Mouse (Mus musculus) MEL (cell line): ENCODE measurements at regions not wholly inside any gene's neighbourhood (a gene's known extent, or its start where the extent isn't known, plus 50 kb on each side); places are given as distances from the start of the nearest gene placed in this dataset.

ENCODE experiments used
- DNase-seq: peaks from one replicate; pipeline ENCODE4 v3.0.0; 2011; ENCODE audit warnings: low read depth, low spot score
- H3K27ac ChIP-seq: 2 replicates; pipeline ENCODE4 v1.5.1; 2012; ENCODE audit warnings: low read depth, mild to moderate bottlenecking, control low read depth, low read length, moderate library complexity; ENCODE audit not compliant: control insufficient read depth
- H3K27me3 ChIP-seq, 2 experiments: fragments of 150-350 bp in 1 of 2; sonication (generic) in 1 of 2; 2 replicates each; pipeline ENCODE4 v1.6.1; 2012; ENCODE audit warnings: low read length in 2 of 2, mild to moderate bottlenecking in 2 of 2, improper control_type of control experiment in 1 of 2, moderate library complexity in 1 of 2; ENCODE audit not compliant: insufficient read depth in 2 of 2, control insufficient read depth in 1 of 2
- H3K36me3 ChIP-seq, 2 experiments: 2 replicates each; pipeline ENCODE4 v1.6.1; 2012 to 2014; ENCODE audit warnings: low read length in 2 of 2, improper control_type of control experiment in 1 of 2, inconsistent platforms in 1 of 2, mild to moderate bottlenecking in 1 of 2; ENCODE audit not compliant: insufficient read depth in 2 of 2, control insufficient read depth in 1 of 2
- H3K4me1 ChIP-seq, 2 experiments: fragments of 150-350 bp in 1 of 2; sonication (generic) in 1 of 2; 2 replicates each; pipeline ENCODE4 v1.6.1; 2012; ENCODE audit warnings: low read length in 2 of 2, improper control_type of control experiment in 1 of 2, mild to moderate bottlenecking in 1 of 2; ENCODE audit not compliant: insufficient read depth in 2 of 2, control insufficient read depth in 1 of 2
- H3K4me3 ChIP-seq, 2 experiments: fragments of 150-350 bp in 1 of 2; sonication (generic) in 1 of 2; 2 replicates each; pipeline ENCODE4 v1.5.1; 2012; ENCODE audit warnings: low read depth in 2 of 2, low read length in 2 of 2, mild to moderate bottlenecking in 2 of 2, moderate library complexity in 2 of 2, control low read depth in 1 of 2, improper control_type of control experiment in 1 of 2; ENCODE audit not compliant: control insufficient read depth in 1 of 2, insufficient read depth in 1 of 2
- H3K79me2 ChIP-seq: 2 replicates; pipeline ENCODE4 v1.6.1; 2012; ENCODE audit warnings: mild to moderate bottlenecking, low read length, moderate library complexity; ENCODE audit not compliant: control insufficient read depth, poor library complexity, insufficient read depth
- H3K9ac ChIP-seq: 2 replicates; pipeline ENCODE4 v1.6.1; 2012; ENCODE audit warnings: low read depth, mild to moderate bottlenecking, control low read depth, low read length, moderate library complexity; ENCODE audit not compliant: control insufficient read depth, poor library complexity, severe bottlenecking
- H3K9me3 ChIP-seq: fragments of 150-350 bp; sonication (generic); replicated peaks from 2 replicates; pipeline ENCODE4 v1.6.1; 2012; ENCODE audit warnings: mild to moderate bottlenecking, low read length, improper control_type of control experiment, moderate library complexity; ENCODE audit not compliant: insufficient read depth
- CTCF ChIP-seq, 3 experiments: IDR thresholded peaks in 2 of 3; conservative IDR thresholded peaks in 1 of 3; 2 replicates each; pipeline ENCODE4 v1.5.1; 2011 to 2012; ENCODE audit warnings: low read length in 3 of 3, low read depth in 2 of 3, mild to moderate bottlenecking in 2 of 3, improper control_type of control experiment in 1 of 3, inconsistent platforms in 1 of 3, mixed read lengths in 1 of 3, moderate library complexity in 1 of 3; ENCODE audit not compliant: control insufficient read depth in 1 of 3, insufficient read depth in 1 of 3, poor library complexity in 1 of 3, severe bottlenecking in 1 of 3
- ELF1 ChIP-seq: IDR thresholded peaks from 2 replicates; pipeline ENCODE4 v1.6.1; 2014; ENCODE audit warnings: low read depth, mild to moderate bottlenecking, inconsistent platforms, low read length, improper control_type of control experiment, moderate library complexity
- GATA1 ChIP-seq: IDR thresholded peaks from 2 replicates; pipeline ENCODE4 v1.6.1; 2011; ENCODE audit warnings: low read depth, low read length, improper control_type of control experiment
- MAZ ChIP-seq: IDR thresholded peaks from 2 replicates; pipeline ENCODE4 v1.6.1; 2012; ENCODE audit warnings: low read depth, mild to moderate bottlenecking, inconsistent platforms, low read length, improper control_type of control experiment
- MXI1 ChIP-seq: IDR thresholded peaks from 2 replicates; pipeline ENCODE4 v1.6.1; 2011; ENCODE audit warnings: mild to moderate bottlenecking, low read depth, low read length, improper control_type of control experiment
- MYB ChIP-seq: IDR thresholded peaks from 2 replicates; pipeline ENCODE4 v1.6.1; 2011; ENCODE audit warnings: mild to moderate bottlenecking, low read depth, low read length, improper control_type of control experiment
- MYC ChIP-seq: IDR thresholded peaks from 2 replicates; pipeline ENCODE4 v1.6.1; 2011; ENCODE audit warnings: low read depth, mild to moderate bottlenecking, low read length, improper control_type of control experiment, moderate library complexity
- NELFE ChIP-seq: IDR thresholded peaks from 2 replicates; pipeline ENCODE4 v1.6.1; 2011; ENCODE audit warnings: low read depth, low read length, improper control_type of control experiment
- NRF1 ChIP-seq: IDR thresholded peaks from 2 replicates; pipeline ENCODE4 v1.6.1; 2014; ENCODE audit warnings: low read depth, mild to moderate bottlenecking, inconsistent platforms, low read length, improper control_type of control experiment, moderate library complexity; ENCODE audit not compliant: poor library complexity, insufficient read depth, severe bottlenecking
- POLR2A ChIP-seq, 2 experiments: IDR thresholded peaks; 2 replicates each; pipeline ENCODE4 v1.6.1; 2011 to 2012; ENCODE audit warnings: low read length in 2 of 2, mild to moderate bottlenecking in 2 of 2, control low read depth in 1 of 2, improper control_type of control experiment in 1 of 2, low read depth in 1 of 2, moderate library complexity in 1 of 2; ENCODE audit not compliant: control insufficient read depth in 1 of 2, insufficient read depth in 1 of 2, poor library complexity in 1 of 2
- POLR2AphosphoS2 ChIP-seq: IDR thresholded peaks from 2 replicates; pipeline ENCODE4 v1.6.1; 2011; ENCODE audit warnings: low read length, improper control_type of control experiment
- POLR2AphosphoS5 ChIP-seq: IDR thresholded peaks from 2 replicates; pipeline ENCODE4 v1.6.1; 2012; ENCODE audit warnings: low read depth, borderline replicate concordance, mild to moderate bottlenecking, inconsistent platforms, low read length, moderate library complexity, mixed read lengths
- SMC3 ChIP-seq: IDR thresholded peaks from 2 replicates; pipeline ENCODE4 v1.6.1; 2011; ENCODE audit warnings: low read depth, low read length, improper control_type of control experiment
- TAL1 ChIP-seq: IDR thresholded peaks from 2 replicates; pipeline ENCODE4 v1.6.1; 2012; ENCODE audit warnings: mild to moderate bottlenecking, inconsistent platforms, low read length, moderate library complexity, mixed read lengths
- TBP ChIP-seq: IDR thresholded peaks from 2 replicates; pipeline ENCODE4 v1.8.0; 2011; ENCODE audit warnings: low read depth, low read length, improper control_type of control experiment
- USF1 ChIP-seq: IDR thresholded peaks from 2 replicates; pipeline ENCODE4 v1.6.1; 2014; ENCODE audit warnings: low read depth, mild to moderate bottlenecking, inconsistent platforms, low read length, improper control_type of control experiment, moderate library complexity
- ZC3H11A ChIP-seq: IDR thresholded peaks from 2 replicates; pipeline ENCODE4 v1.6.1; 2012; ENCODE audit warnings: low read depth, mild to moderate bottlenecking, inconsistent platforms, low read length, improper control_type of control experiment
- ZMIZ1 ChIP-seq: IDR thresholded peaks from 2 replicates; pipeline ENCODE4 v1.6.1; 2012; ENCODE audit warnings: low read depth, mild to moderate bottlenecking, inconsistent platforms, low read length, improper control_type of control experiment, moderate library complexity

DNA sequence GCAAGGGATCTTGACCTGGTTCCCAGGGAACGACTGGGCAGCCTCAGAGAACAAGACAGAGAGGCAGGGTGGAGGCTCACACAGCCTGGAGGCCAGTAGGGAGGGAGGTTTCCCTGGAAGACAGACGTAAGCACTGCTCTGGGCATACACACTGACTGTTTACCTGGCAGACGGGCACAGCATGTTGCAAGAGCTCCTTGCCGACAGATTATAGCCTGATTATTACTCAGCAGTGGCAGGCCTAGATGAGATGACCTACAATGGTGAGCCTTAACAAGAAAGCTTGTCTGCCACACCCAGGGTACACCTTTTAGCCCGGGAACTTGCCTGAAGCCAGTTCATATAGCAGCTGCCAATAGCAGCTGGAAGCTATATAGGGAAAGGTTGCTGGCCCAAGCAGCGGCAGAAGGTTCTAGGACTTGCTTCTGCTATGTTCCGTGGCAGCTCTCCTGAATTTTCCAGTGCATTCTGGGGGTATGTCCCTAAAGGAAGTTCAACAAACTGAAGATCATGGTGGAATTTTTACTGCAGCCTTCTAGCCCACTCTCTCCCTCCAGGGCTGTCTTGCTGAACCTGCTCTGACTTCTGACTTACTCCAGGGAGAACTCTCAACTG lies 990.8 kb upstream of the A1bg start:
- no peak for DNase-seq
- no peak for TF ChIP-seq USF1
- no peak for TF ChIP-seq ZC3H11A
- no peak for TF ChIP-seq MYB
- TF ChIP-seq NRF1, result no peak
- TF ChIP-seq ZMIZ1, result no peak
- TF ChIP-seq MYC, result no peak
- TF ChIP-seq POLR2A (IDR thresholded peaks at IDR 0.05; ENCODE audit: control insufficient read depth in 1 of 2, insufficient read depth in 1 of 2, low read depth in 1 of 2, low read length in 2 of 2, poor library complexity in 1 of 2), result no peak
- no peak for TF ChIP-seq GATA1
- TF ChIP-seq, all 39 proteins: peak for 0
- H3K36me3 ChIP-seq, result no peaks in the 10 kb centered on the region
- no peak overlapping the region for H3K27ac ChIP-seq
- H3K79me2 ChIP-seq, result no peaks in the 10 kb centered on the region
- H3K9me3 ChIP-seq, result no peaks in the 10 kb centered on the region
- H3K27me3 ChIP-seq, result 0 out of 4 replicates have a peak, but pooled peaks cover 0 to 2% of the 10 kb centered on the region in 2 experiments
- no peak overlapping the region for H3K9ac ChIP-seq
- H3K4me1 ChIP-seq, result no peaks in the 10 kb centered on the region
- no peak overlapping the region for H3K4me3 ChIP-seq

DNA sequence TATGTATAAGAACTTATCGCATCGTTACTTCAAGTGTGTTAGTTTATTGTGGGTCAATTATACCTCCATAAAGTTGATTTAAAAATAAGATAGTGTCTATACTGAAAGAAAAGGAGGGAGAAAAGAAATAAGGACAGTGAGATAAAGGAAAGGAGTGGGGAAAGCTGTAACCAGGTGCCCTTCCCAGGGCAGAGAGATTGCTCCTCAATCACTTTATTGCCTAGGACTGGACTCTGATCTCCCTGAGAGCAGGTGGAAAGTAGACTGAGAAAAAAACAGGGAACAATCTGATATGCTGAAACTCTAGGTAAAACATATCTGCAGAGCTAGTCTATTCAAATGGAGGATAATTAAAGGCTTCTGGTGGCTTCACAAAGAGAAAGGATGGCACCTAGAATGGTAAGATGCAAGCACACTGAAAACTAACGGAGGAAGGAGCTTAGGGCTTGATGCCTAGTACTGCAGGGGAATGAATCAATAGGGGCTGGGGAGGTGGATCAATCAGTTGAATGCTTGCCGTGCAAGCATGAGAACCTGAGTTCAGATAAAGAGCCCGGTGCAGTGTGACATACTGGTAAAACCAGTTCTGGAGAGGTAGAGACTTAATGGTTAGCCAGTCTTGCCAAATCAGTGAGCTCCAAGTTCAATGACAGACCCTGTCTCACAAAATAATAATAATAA lies 982.5 kb upstream of the A1bg start:
- 0 out of 4 replicates have a peak, but pooled peaks cover 0 to 2% of the 10 kb centered on the region in 2 experiments for H3K27me3 ChIP-seq
- DNase-seq, result no peak
- no peaks in the 10 kb centered on the region for H3K36me3 ChIP-seq
- no peaks in the 10 kb centered on the region for H3K79me2 ChIP-seq
- H3K9me3 ChIP-seq, result no peaks in the 10 kb centered on the region
- no peak overlapping the region for H3K9ac ChIP-seq
- no peaks in the 10 kb centered on the region for H3K4me1 ChIP-seq
- TF ChIP-seq TBP, result no peak
- TF ChIP-seq POLR2AphosphoS2, result no peak
- no peak for TF ChIP-seq MAZ
- no peak for TF ChIP-seq POLR2AphosphoS5
- no peak for TF ChIP-seq SMC3
- TF ChIP-seq NELFE, result no peak
- TF ChIP-seq ELF1, result no peak
- TF ChIP-seq CTCF (IDR thresholded peaks at IDR 0.05 in 2 of 3, conservative IDR thresholded peaks at IDR 0.05 in 1 of 3; ENCODE audit: control insufficient read depth in 1 of 3, insufficient read depth in 1 of 3, low read depth in 2 of 3, low read length in 3 of 3, poor library complexity in 1 of 3, severe bottlenecking in 1 of 3), result no peak
- no peak for TF ChIP-seq TAL1
- TF ChIP-seq MXI1, result no peak
- no peak overlapping the region for H3K27ac ChIP-seq
- H3K4me3 ChIP-seq, result no peak overlapping the region
